In genomic region chr2:157944156-157944893, GRCm38 (mm10) we compare ENCODE assay signal across 8 mouse cellular contexts. TPM values are rescaled to one million over a fixed set of nuclear protein-coding genes. Genes with fewer than 3 reads are reported as not detected.
DNase-seq lines count a peak whose midpoint lies in the region; ATAC-seq and TF ChIP-seq lines count a peak whose summit lies in the region.

No protein-coding gene starts in this region.

- H3K4me3 ChIP-seq in lung, postnatal 0 days (ENCODE audit: low read depth, low read length) = peak overlapping the region; percentile 42
- H3K4me3 ChIP-seq in forebrain, embryonic 16.5 days (replicated peaks; ENCODE audit: low read length) = peak overlapping the region; percentile 50
- peak overlapping the region; percentile 28 for H3K4me3 ChIP-seq in midbrain, postnatal 0 days (ENCODE audit: low read depth, low read length)

- no peaks in the 10 kb centered on the region for H3K9me3 ChIP-seq in lung, postnatal 0 days (ENCODE audit: low read length)
- H3K9me3 ChIP-seq in forebrain, embryonic 16.5 days (ENCODE audit: control insufficient read depth, low read length) = no peaks in the 10 kb centered on the region
- no peaks in the 10 kb centered on the region for H3K9me3 ChIP-seq in midbrain, postnatal 0 days (ENCODE audit: low read length)

- no peak for TF ChIP-seq CTCF in lung, postnatal 0 days (IDR thresholded peaks at IDR 0.05)
- TF ChIP-seq CTCF in midbrain, postnatal 0 days (IDR thresholded peaks at IDR 0.05) = no peak

- peak overlapping the region; percentile 85 for H3K4me2 ChIP-seq in lung, postnatal 0 days (replicated peaks; ENCODE audit: low read depth, low read length)
- peak overlapping the region; percentile 87 for H3K4me2 ChIP-seq in forebrain, embryonic 16.5 days (ENCODE audit: low read length)
- H3K4me2 ChIP-seq in midbrain, postnatal 0 days (ENCODE audit: low read depth, low read length, poor library complexity, severe bottlenecking) = peak overlapping the region; percentile 60

- DNase-seq in lung, postnatal 0 days (ENCODE audit: low spot score) = no peak
- DNase-seq in lung, postnatal 25 days (ENCODE audit: low spot score) = no peak
- peak; percentile 61 for DNase-seq in kidney, adult 9 months
- DNase-seq in midbrain, postnatal 0 days (ENCODE audit: low spot score) = no peak
- DNase-seq in thymus, postnatal 25 days = no peak
- DNase-seq in natural killer cell, adult 2 months (ENCODE audit: low spot score in 2 of 2) = no peak
- DNase-seq in adrenal gland, adult 18-20 months (ENCODE audit: low spot score in 2 of 2) = no peak

- no peak overlapping the region for H3K27ac ChIP-seq in lung, postnatal 0 days (ENCODE audit: low read length)
- no peak overlapping the region for H3K27ac ChIP-seq in forebrain, embryonic 16.5 days (ENCODE audit: low read length)
- H3K27ac ChIP-seq in midbrain, postnatal 0 days (ENCODE audit: low read depth, low read length) = 0 out of 2 replicates have a peak overlapping the region, but pooled peaks have one; percentile 44

- no peak for ATAC-seq in lung, postnatal 0 days
- ATAC-seq in forebrain, embryonic 16.5 days = peak; percentile 13
- peak; percentile 27 for ATAC-seq in midbrain, postnatal 0 days (ENCODE audit: low FRiP score)

- no peak for TF ChIP-seq EP300 in lung, postnatal 0 days (IDR thresholded peaks at IDR 0.05)

- 0 out of 2 replicates have a peak, but pooled peaks cover 2% of the 10 kb centered on the region for H3K4me1 ChIP-seq in lung, postnatal 0 days (ENCODE audit: insufficient read depth, low read depth, low read length)
- H3K4me1 ChIP-seq in forebrain, embryonic 16.5 days (replicated peaks; ENCODE audit: control insufficient read depth, insufficient read depth, low read length) = peaks cover 25% of the 10 kb centered on the region
- H3K4me1 ChIP-seq in midbrain, postnatal 0 days (ENCODE audit: insufficient read depth, low read length) = peaks cover 14% of the 10 kb centered on the region; the same call in 1 of the 2 replicates

- peaks cover 14% of the 10 kb centered on the region; the same call in 1 of the 2 replicates for H3K27me3 ChIP-seq in lung, postnatal 0 days (replicated peaks; ENCODE audit: insufficient read depth, low read length)
- peaks cover 16% of the 10 kb centered on the region; the same call in 1 of the 2 replicates for H3K27me3 ChIP-seq in forebrain, embryonic 16.5 days (replicated peaks; ENCODE audit: control insufficient read depth, insufficient read depth, low read length)
- no peaks in the 10 kb centered on the region for H3K27me3 ChIP-seq in midbrain, postnatal 0 days (ENCODE audit: insufficient read depth, low read length)

- 21% methylated on average over 25 of the region's 37 CpGs for whole genome bisulfite sequencing in lung, postnatal 0 days
- WGBS in forebrain, embryonic 16.5 days = 11% methylated on average over 37 of the region's 37 CpGs
- WGBS in midbrain, postnatal 0 days = 14% methylated on average over 31 of the region's 37 CpGs

- H3K9ac ChIP-seq in lung, postnatal 0 days (replicated peaks; ENCODE audit: low read depth) = no peak overlapping the region
- peak overlapping the region; percentile 77 for H3K9ac ChIP-seq in forebrain, embryonic 16.5 days (replicated peaks; ENCODE audit: low read depth, low read length)
- peak overlapping the region; percentile 42; the same call in 1 of the 2 replicates for H3K9ac ChIP-seq in midbrain, postnatal 0 days (replicated peaks; ENCODE audit: low read length, poor library complexity, severe bottlenecking)

- no peaks in the 10 kb centered on the region for H3K36me3 ChIP-seq in lung, postnatal 0 days (ENCODE audit: insufficient read depth, low read length)
- no peaks in the 10 kb centered on the region for H3K36me3 ChIP-seq in forebrain, embryonic 16.5 days (ENCODE audit: control insufficient read depth, insufficient read depth)
- peaks cover 2% of the 10 kb centered on the region; the same call in 1 of the 2 replicates for H3K36me3 ChIP-seq in midbrain, postnatal 0 days (ENCODE audit: insufficient read depth, low read length)

RNA-seq across cellular contexts. Expression of gene Vstm2l, which starts 29.9 kb away (rescaled TPM):
- not detected in 2 replicates for polyA plus RNA-seq in lung, postnatal 0 days (2015; fragmentation: Nextera tagmentation; extraction: Ambion mirVana)
- 5.3 and 6.6 TPM in 2 replicates for polyA plus RNA-seq in forebrain, embryonic 16.5 days (2015; fragmentation: Nextera tagmentation; extraction: Ambion mirVana)
- total RNA-seq in midbrain, postnatal 0 days (2014; rRNA removed) = 349 and 393 TPM in 2 replicates
- 57.0 and 61.8 TPM in 2 replicates for polyA plus RNA-seq in midbrain, postnatal 0 days (2015; fragmentation: Nextera tagmentation; extraction: Ambion mirVana)
- total RNA-seq in adrenal gland, adult 18-20 months (2021) = 1 to 10 TPM; 1.6 to 3.3 TPM
